Mouse (Mus musculus) layer of hippocampus, postnatal 36 days (tissue): ENCODE data around the gene Ubb. TPM values are rescaled to one million over a fixed set of nuclear protein-coding genes. Genes with fewer than 3 reads are reported as not detected.

Experiments
- DNase-seq, 2 experiments: peaks; one replicate each; pipeline ENCODE4 v3.0.0; 2022
- total RNA-seq, 2 experiments: library from RNA; stranded (reverse); gene quantifications; 2 replicates each; pipeline ENCODE4 v1.2.3; 2021

Ubb gene
- total RNA-seq, 2 experiments from 2014 or later = 1,774 to 1,889 TPM

GRCm38 (mm10) chr11:62584671-62585206, 33.8 kb downstream of the Ubb start:
- no peak for DNase-seq

- no peak for DNase-seq
Measured at GRCm38 (mm10) chr11:62587034-62587433, 36.1 kb downstream of the Ubb start.

- no peak for DNase-seq
Measured at GRCm38 (mm10) chr11:62589391-62589790, 38.4 kb downstream of the Ubb start.

GRCm38 (mm10) chr11:62591026-62591425, 40.1 kb downstream of the Ubb start:
- no peak for DNase-seq

GRCm38 (mm10) chr11:62591904-62592575, 41.1 kb downstream of the Ubb start:
- DNase-seq = no peak

- DNase-seq = no peak
Measured at GRCm38 (mm10) chr11:62598571-62598970, 47.6 kb downstream of the Ubb start.

- no peak for DNase-seq
Measured at GRCm38 (mm10) chr11:62601732-62602618, 51.0 kb downstream of the Ubb start.

Other genes with a start within 250 kb of the Ubb start
- 1 to 10 TPM; 6.4 to 8.4 TPM for gene Pigl, start 92.7 kb upstream of the Ubb start, total RNA-seq
- gene Ncor1, start 92.6 kb upstream of the Ubb start, total RNA-seq = 100 to 1,000 TPM; 276 to 321 TPM
- 10 to 100 TPM; 37.6 to 39.6 TPM for gene Cenpv, start 11.9 kb upstream of the Ubb start, total RNA-seq
- gene Trpv2, start 23.3 kb downstream of the Ubb start, total RNA-seq = 10 to 100 TPM; 13.1 to 13.9 TPM
- 1 to 10 TPM; 7.7 to 8.1 TPM for gene Lrrc75a, start 97.4 kb downstream of the Ubb start, total RNA-seq
- 10 to 100 TPM; 16.5 to 17.1 TPM for gene Mmgt2, start 97.5 kb downstream of the Ubb start, total RNA-seq
- 10 to 100 TPM; 14.6 to 18.6 TPM for gene Zfp287, start 180.7 kb downstream of the Ubb start, total RNA-seq
- not detected for gene Gm10428, start 201.9 kb downstream of the Ubb start, total RNA-seq
- gene Zfp286, start 238.3 kb downstream of the Ubb start, total RNA-seq = 10 to 100 TPM; 22.0 to 24.2 TPM